ENCODE assay signal across 8 mouse cellular contexts in genomic region chr13:13968629-13969111, GRCm38 (mm10). TPM values are rescaled to one million over a fixed set of nuclear protein-coding genes. Genes with fewer than 3 reads are reported as not detected.
DNase-seq lines count a peak whose midpoint lies in the region; ATAC-seq and TF ChIP-seq lines count a peak whose summit lies in the region.

No protein-coding gene starts in this region.

- TF ChIP-seq POLR2A in bone marrow, adult 2 months (IDR thresholded peaks at IDR 0.05; ENCODE audit: borderline replicate concordance, control insufficient read depth, low read depth, low read length): no peak

- H3K36me3 ChIP-seq in heart, embryonic 13.5 days: peaks cover 33% of the 10 kb centered on the region

- 73% methylated on average over 4 of the region's 4 CpGs for WGBS in heart, embryonic 13.5 days
- WGBS in bone marrow, adult 2 months: 42% methylated on average over 4 of the region's 4 CpGs

- H3K27ac ChIP-seq in heart, embryonic 13.5 days (replicated peaks): no peak overlapping the region
- H3K27ac ChIP-seq in bone marrow, adult 2 months (ENCODE audit: control insufficient read depth, insufficient read depth, low read depth, low read length, poor library complexity): peak overlapping the region; percentile 9; the same call in 1 of the 2 replicates

- intact Hi-C loops in left cerebral cortex, postnatal 14 days (cut with DNase I): no loop called here

- TF ChIP-seq CTCF in bone marrow, adult 2 months (IDR thresholded peaks at IDR 0.05; ENCODE audit: control insufficient read depth, insufficient read depth, low read length): no peak

- peaks cover 17% of the 10 kb centered on the region for H3K4me1 ChIP-seq in heart, embryonic 13.5 days
- peaks cover 2% of the 10 kb centered on the region; the same call in 1 of the 2 replicates for H3K4me1 ChIP-seq in bone marrow, adult 2 months (ENCODE audit: control insufficient read depth, insufficient read depth, low read length)

- H3K4me3 ChIP-seq in heart, embryonic 13.5 days: no peak overlapping the region
- no peak overlapping the region for H3K4me3 ChIP-seq in bone marrow, adult 2 months (replicated peaks; ENCODE audit: control insufficient read depth, low read depth, low read length)

- H3K9ac ChIP-seq in heart, embryonic 13.5 days: no peak overlapping the region

- no peak for DNase-seq in heart, postnatal 4 days
- peak; percentile 26 to 69 for DNase-seq in left cerebral cortex, postnatal 14 days (ENCODE audit: low spot score in 2 of 2)
- no peak for DNase-seq in retina, postnatal 1 day
- no peak for DNase-seq in thymus, postnatal 36 days

- H3K9me3 ChIP-seq in heart, embryonic 13.5 days: no peaks in the 10 kb centered on the region

- peak; percentile 83; the same call in 1 of the 2 replicates for ATAC-seq in heart, embryonic 13.5 days (ENCODE audit: extremely low read depth, insufficient number of reproducible peaks, low FRiP score, low TSS enrichment)
- ATAC-seq in monocyte, adult 5-6 weeks (replicated peaks; ENCODE audit: insufficient number of reproducible peaks, low FRiP score, low TSS enrichment, poor library complexity, severe bottlenecking): peak; percentile 74
- no peak for ATAC-seq in activated CD4-positive, CD25-positive, alpha-beta regulatory T cell, adult 4 months

- no peak overlapping the region for H3K4me2 ChIP-seq in heart, embryonic 13.5 days

- H3K27me3 ChIP-seq in heart, embryonic 13.5 days (replicated peaks): no peaks in the 10 kb centered on the region

RNA-seq across cellular contexts. Expression of gene B3galnt2, which starts 14.4 kb away (rescaled TPM):
- polyA plus RNA-seq in heart, embryonic 13.5 days (2015; fragmentation: Nextera tagmentation; extraction: Ambion mirVana): 17.1 and 20.1 TPM in 2 replicates
- total RNA-seq in heart, postnatal 4 days (2021): 10 to 100 TPM; 15.2 to 16.2 TPM
- polyA plus RNA-seq in bone marrow, adult 2 months (2011; ENCODE audit: insufficient read depth, insufficient read length, low replicate concordance, missing spikeins): 12.5 and 14.5 TPM in 2 replicates
- 10 to 100 TPM; 11.1 to 12.7 TPM for total RNA-seq in left cerebral cortex, postnatal 14 days (2021)
- 40.7 to 54.4 TPM (median 49.8 TPM) in 3 replicates for total RNA-seq in monocyte, adult 5-6 weeks (2017)
- 10 to 100 TPM; 10.4 to 14.0 TPM for polyA plus RNA-seq in activated CD4-positive, CD25-positive, alpha-beta regulatory T cell, adult 4 months (2017; shearing (Covaris generic))

Comparison
In these comparisons a context has a peak if more than half of its experiments do, and no peak if none do; other contexts are left out.
1. DNase-seq: peak in left cerebral cortex, postnatal 14 days (2 of 2); none in heart, postnatal 4 days (single experiment), retina, postnatal 1 day (single experiment) and thymus, postnatal 36 days (0 of 2).